ENCODE assay signal across 10 mouse cellular contexts in genomic region chr3:95394385-95394784, GRCm38 (mm10). TPM values are rescaled to one million over a fixed set of nuclear protein-coding genes. Genes with fewer than 3 reads are reported as not detected.
DNase-seq lines count a peak whose midpoint lies in the region; ATAC-seq and TF ChIP-seq lines count a peak whose summit lies in the region.
"Had no signal": no experiment of that assay in that cellular context is flagged by ENCODE, and none has a peak within 500 bp of the region (broad histone marks: within the 10 kb centered on the region; RNA-seq: fewer than 3 reads in every experiment).

No protein-coding gene starts in this region.

- peak; percentile 57 for TF ChIP-seq CTCF in liver, postnatal 0 days (IDR thresholded peaks at IDR 0.05; ENCODE audit: low read depth)

- WGBS in heart, embryonic 10.5 days, result 81% methylated on average over 4 of the region's 4 CpGs
- WGBS in liver, postnatal 0 days (ENCODE audit: insufficient replicate concordance), result 73% methylated on average over 4 of the region's 4 CpGs

- H3K9me3 ChIP-seq in heart, embryonic 10.5 days, result no peaks in the 10 kb centered on the region
- H3K9me3 ChIP-seq in liver, postnatal 0 days (ENCODE audit: low read length), result peaks cover 4% of the 10 kb centered on the region; the same call in 1 of the 2 replicates
- H3K9me3 ChIP-seq: hindbrain, embryonic 12.5 days had no signal

- no peak overlapping the region for H3K27ac ChIP-seq in heart, embryonic 10.5 days
- H3K27ac ChIP-seq in liver, postnatal 0 days (ENCODE audit: low read depth), result no peak overlapping the region
- H3K27ac ChIP-seq: hindbrain, embryonic 12.5 days; liver, embryonic 15.5 days had no signal

- peak; percentile 34 to 41 for DNase-seq in heart, adult 18-20 months
- no peak for DNase-seq in heart, embryonic 10.5 days (ENCODE audit: low spot score)
- DNase-seq in 3T3-L1 (ENCODE audit: low read depth, low spot score) (peak; percentile 78), NIH3T3 (ENCODE audit: low read depth) (peak; percentile 72)
- DNase-seq in liver, postnatal 0 days, result no peak
- DNase-seq in ovary, postnatal 36 days (ENCODE audit: low spot score), result no peak
- no peak for DNase-seq in cerebellum, postnatal 4 days (ENCODE audit: low spot score in 2 of 2)
- no peak for DNase-seq in ovary, postnatal 10 days (ENCODE audit: low spot score)

- H3K4me2 ChIP-seq in liver, postnatal 0 days (ENCODE audit: low read depth, low read length), result no peak overlapping the region
- H3K4me2 ChIP-seq: hindbrain, embryonic 12.5 days; liver, embryonic 15.5 days had no signal

- no peaks in the 10 kb centered on the region for H3K36me3 ChIP-seq in heart, embryonic 10.5 days
- H3K36me3 ChIP-seq in liver, postnatal 0 days (replicated peaks; ENCODE audit: insufficient read depth, low read length), result no peaks in the 10 kb centered on the region
- H3K36me3 ChIP-seq: hindbrain, embryonic 12.5 days; liver, embryonic 15.5 days had no signal

- no peak for TF ChIP-seq EP300 in liver, postnatal 0 days (IDR thresholded peaks at IDR 0.05; ENCODE audit: low read depth)

- no peaks in the 10 kb centered on the region for H3K27me3 ChIP-seq in heart, embryonic 10.5 days (ENCODE audit: insufficient read depth, poor library complexity, severe bottlenecking)
- no peaks in the 10 kb centered on the region for H3K27me3 ChIP-seq in liver, postnatal 0 days (ENCODE audit: insufficient read depth, low read length)
- H3K27me3 ChIP-seq: hindbrain, embryonic 12.5 days; liver, embryonic 15.5 days had no signal

- no peaks in the 10 kb centered on the region for H3K4me1 ChIP-seq in heart, embryonic 10.5 days
- no peaks in the 10 kb centered on the region for H3K4me1 ChIP-seq in liver, postnatal 0 days (ENCODE audit: insufficient read depth)
- H3K4me1 ChIP-seq: hindbrain, embryonic 12.5 days; liver, embryonic 15.5 days had no signal

- no peak overlapping the region for H3K9ac ChIP-seq in liver, postnatal 0 days (replicated peaks)
- H3K9ac ChIP-seq: hindbrain, embryonic 12.5 days; liver, embryonic 15.5 days had no signal

- H3K4me3 ChIP-seq in heart, embryonic 10.5 days, result no peak overlapping the region
- H3K4me3 ChIP-seq in liver, postnatal 0 days (ENCODE audit: low read depth, low read length), result no peak overlapping the region
- H3K4me3 ChIP-seq: hindbrain, embryonic 12.5 days; liver, embryonic 15.5 days had no signal

- no peak for ATAC-seq in liver, postnatal 0 days

RNA-seq across cellular contexts. Expression of gene 4930558C23Rik, which starts 8.3 kb away (rescaled TPM):
- not detected for total RNA-seq in heart, adult 18-20 months (2021)
- not detected in 2 replicates for polyA plus RNA-seq in heart, embryonic 10.5 days (2016; fragmentation: Nextera tagmentation; extraction: Ambion mirVana)
- polyA plus RNA-seq in liver, postnatal 0 days (2015; fragmentation: Nextera tagmentation; extraction: Ambion mirVana), result not detected in 2 replicates
- polyA plus RNA-seq: hindbrain, embryonic 12.5 days; liver, embryonic 15.5 days had no signal

RNA-seq across cellular contexts. Expression of gene Setdb1, which starts 37.4 kb away (rescaled TPM):
- total RNA-seq in heart, adult 18-20 months (2021), result 10 to 100 TPM; 10.9 to 11.6 TPM
- 33.0 and 42.8 TPM in 2 replicates for polyA plus RNA-seq in heart, embryonic 10.5 days (2016; fragmentation: Nextera tagmentation; extraction: Ambion mirVana)
- polyA plus RNA-seq in liver, postnatal 0 days (2015; fragmentation: Nextera tagmentation; extraction: Ambion mirVana), result 6.3 and 6.6 TPM in 2 replicates

RNA-seq across cellular contexts. Expression of gene Arnt, which starts 39.8 kb away (rescaled TPM):
- total RNA-seq in heart, adult 18-20 months (2021), result 10 to 100 TPM; 34.0 to 34.9 TPM
- polyA plus RNA-seq in heart, embryonic 10.5 days (2016; fragmentation: Nextera tagmentation; extraction: Ambion mirVana), result 30.1 and 32.8 TPM in 2 replicates
- polyA plus RNA-seq in liver, postnatal 0 days (2015; fragmentation: Nextera tagmentation; extraction: Ambion mirVana), result 7.9 and 9.4 TPM in 2 replicates

Comparison
In these comparisons a context has a peak if more than half of its experiments do, and no peak if none do; other contexts are left out.
1. DNase-seq: peak in heart, adult 18-20 months (2 of 2), 3T3-L1 (single experiment) and NIH3T3 (single experiment); none in heart, embryonic 10.5 days (single experiment), liver, postnatal 0 days (single experiment), ovary, postnatal 36 days (single experiment), cerebellum, postnatal 4 days (0 of 2) and ovary, postnatal 10 days (single experiment).